Mouse (Mus musculus) limb, embryonic 14.5 days (tissue): ENCODE measurements around the gene Morc4. TPM values are rescaled to one million over a fixed set of nuclear protein-coding genes. Genes with fewer than 3 reads are reported as not detected.

Source experiments
- ATAC-seq: fragments of 200-750 bp; cut with Nextera tagmentation; 2 replicates; pipeline ENCODE4 v1.8.0; 2017; ENCODE audit warnings: low read depth, moderate number of reproducible peaks, moderate TSS enrichment; ENCODE audit not compliant: low FRiP score
- DNase-seq: peaks from one replicate; pipeline ENCODE4 v3.0.0-alpha.2; 2015; ENCODE audit warnings: low spot score
- H3K27ac ChIP-seq: fragments of 300-500 bp; sonication (generic); replicated peaks from 2 replicates; pipeline ENCODE4 v1.5.1; 2014; ENCODE audit warnings: low read depth, mild to moderate bottlenecking, low read length, moderate library complexity, mixed read lengths
- H3K27me3 ChIP-seq: fragments of 300-500 bp; sonication (generic); 2 replicates; pipeline ENCODE4 v1.6.1; 2014; ENCODE audit warnings: low read length, mixed read lengths; ENCODE audit not compliant: control insufficient read depth, insufficient read depth
- H3K36me3 ChIP-seq: fragments of 300-500 bp; sonication (generic); 2 replicates; pipeline ENCODE4 v1.6.1; 2014; ENCODE audit warnings: mild to moderate bottlenecking, low read length, moderate library complexity, mixed read lengths; ENCODE audit not compliant: control insufficient read depth, insufficient read depth
- H3K4me1 ChIP-seq: fragments of 300-500 bp; sonication (generic); 2 replicates; pipeline ENCODE4 v1.6.1; 2014; ENCODE audit warnings: antibody characterized with exemption, low read length, mixed read lengths; ENCODE audit not compliant: control insufficient read depth, insufficient read depth
- H3K4me2 ChIP-seq: fragments of 300-500 bp; sonication (generic); replicated peaks from 2 replicates; pipeline ENCODE4 v1.6.1; 2014; ENCODE audit warnings: low read depth, mild to moderate bottlenecking, low read length, moderate library complexity; ENCODE audit not compliant: severe bottlenecking
- H3K4me3 ChIP-seq: fragments of 300-500 bp; sonication (generic); replicated peaks from 2 replicates; pipeline ENCODE4 v1.5.1; 2014; ENCODE audit warnings: low read length
- H3K9ac ChIP-seq: fragments of 300-500 bp; sonication (generic); 2 replicates; pipeline ENCODE4 v1.6.1; 2014; ENCODE audit warnings: mild to moderate bottlenecking, low read depth, low read length, moderate library complexity; ENCODE audit not compliant: severe bottlenecking
- H3K9me3 ChIP-seq: fragments of 300-500 bp; sonication (generic); 2 replicates; pipeline ENCODE4 v1.6.1; 2016; ENCODE audit warnings: low read length; ENCODE audit not compliant: control insufficient read depth
- POLR2A ChIP-seq: fragments of 200-500 bp; IDR thresholded peaks from 2 replicates; pipeline ENCODE4 v1.8.0; 2012; ENCODE audit warnings: inconsistent platforms, mild to moderate bottlenecking, moderate library complexity, borderline replicate concordance; ENCODE audit not compliant: insufficient read depth, insufficient read length; ENCODE audit errors: extremely low read depth
- WGBS: fragments of 180-500 bp; shearing (Covaris S2); extraction: QIAGEN DNeasy Blood & Tissue Kit; methylation state at CpG from one replicate; pipeline ENCODE4 v1.1.7; 2014; 5-methylcytosine and 5-hydroxymethylcytosine counted together
- polyA plus RNA-seq, 2 experiments: library from polyadenylated mRNA; depleted of rRNA in 1 of 2; stranded (reverse) in 1 of 2; unstranded in 1 of 2; fragments of >200 nt; fragmentation: Nextera tagmentation in 1 of 2; extraction: Ambion mirVana in 1 of 2; gene quantifications; 2 replicates each; pipeline versions ENCODE4 v1.2.1 to v1.2.3; 2012 to 2014

Morc4 gene
- polyA plus RNA-seq, 2 experiments, result 21.8 to 31.0 TPM

- no peak for ATAC-seq
- no peak for DNase-seq
- Histone ChIP-seq H3K27ac (no peak overlapping the region), H3K36me3 (no peaks in the 10 kb centered on the region), H3K27me3 (no peaks in the 10 kb centered on the region), H3K9ac (no peak overlapping the region), H3K4me1 (no peaks in the 10 kb centered on the region), H3K4me2 (no peak overlapping the region), H3K4me3 (no peak overlapping the region), H3K9me3 (no peaks in the 10 kb centered on the region)
- WGBS, result 93% methylated on average over 8 of the region's 8 CpGs
- no peak for TF ChIP-seq POLR2A
Measured at GRCm38 (mm10) chrX:139814018-139814635, 57.4 kb downstream of the Morc4 start.

- 75% methylated on average over 9 of the region's 9 CpGs for WGBS
- ATAC-seq, result no peak
Measured at GRCm38 (mm10) chrX:139813299-139814002, 58.0 kb downstream of the Morc4 start.

GRCm38 (mm10) chrX:139812636-139813298, 58.7 kb downstream of the Morc4 start:
- H3K27me3 ChIP-seq, result no peaks in the 10 kb centered on the region

More at GRCm38 (mm10) chrX:139813299-139814002, 58.0 kb downstream of the Morc4 start:
- Histone ChIP-seq H3K4me2 (no peak overlapping the region), H3K4me1 (no peaks in the 10 kb centered on the region), H3K9ac (no peak overlapping the region), H3K27me3 (no peaks in the 10 kb centered on the region), H3K4me3 (no peak overlapping the region), H3K27ac (no peak overlapping the region), H3K9me3 (no peaks in the 10 kb centered on the region), H3K36me3 (no peaks in the 10 kb centered on the region)
- DNase-seq, result no peak
- no peak for TF ChIP-seq POLR2A

GRCm38 (mm10) chrX:139808501-139808900, 63.0 kb downstream of the Morc4 start:
- H3K9ac ChIP-seq, result no peak overlapping the region
- H3K4me1 ChIP-seq, result no peaks in the 10 kb centered on the region
- no peak overlapping the region for H3K4me2 ChIP-seq
- H3K27ac ChIP-seq, result no peak overlapping the region
- TF ChIP-seq POLR2A, result no peak
- no peak overlapping the region for H3K4me3 ChIP-seq
- WGBS, result 84% methylated on average over 10 of the region's 10 CpGs
- no peaks in the 10 kb centered on the region for H3K27me3 ChIP-seq
- no peak for DNase-seq
- no peaks in the 10 kb centered on the region for H3K36me3 ChIP-seq
- no peaks in the 10 kb centered on the region for H3K9me3 ChIP-seq
- ATAC-seq, result no peak

More at GRCm38 (mm10) chrX:139812636-139813298, 58.7 kb downstream of the Morc4 start:
- DNase-seq, result no peak
- Histone ChIP-seq H3K4me1 (no peaks in the 10 kb centered on the region), H3K36me3 (no peaks in the 10 kb centered on the region), H3K9ac (no peak overlapping the region), H3K9me3 (no peaks in the 10 kb centered on the region), H3K4me3 (no peak overlapping the region), H3K4me2 (no peak overlapping the region), H3K27ac (no peak overlapping the region)
- ATAC-seq, result no peak
- TF ChIP-seq POLR2A, result no peak
- 72% methylated on average over 3 of the region's 3 CpGs for WGBS

- Histone ChIP-seq H3K27me3 (no peaks in the 10 kb centered on the region), H3K4me1 (no peaks in the 10 kb centered on the region), H3K36me3 (no peaks in the 10 kb centered on the region), H3K27ac (no peak overlapping the region), H3K4me2 (no peak overlapping the region), H3K9me3 (no peaks in the 10 kb centered on the region), H3K9ac (no peak overlapping the region), H3K4me3 (no peak overlapping the region)
- WGBS, result 55% methylated on average over 4 of the region's 4 CpGs
- ATAC-seq (peak; percentile 23; the same call in 1 of the 2 replicates), DNase-seq (peak; percentile 28)
- no peak for TF ChIP-seq POLR2A
Measured at GRCm38 (mm10) chrX:139808085-139808484, 63.4 kb downstream of the Morc4 start.
